Mouse (Mus musculus) liver, adult 2 months (tissue): ENCODE measurements around the gene Prune1.

Source experiments
- CTCF ChIP-seq: fragments of 200-500 bp; IDR thresholded peaks from 2 replicates; pipeline ENCODE4 v1.5.1; 2011; ENCODE audit warnings: low read depth, low read length, control low read depth
- POLR2A ChIP-seq: fragments of 200-500 bp; IDR thresholded peaks from 2 replicates; pipeline ENCODE4 v1.6.1; 2011; ENCODE audit warnings: low read length, control low read depth; ENCODE audit not compliant: insufficient read depth; ENCODE audit errors: extremely low read depth

GRCm38 (mm10) chr3:95295321-95296102 is 13.6 kb upstream of the Prune1 start:
- peak; percentile 71 for TF ChIP-seq CTCF
- no peak for TF ChIP-seq POLR2A
